Mouse (Mus musculus): ENCODE measurements around the gene Dync1i1. TPM values are rescaled to one million over a fixed set of nuclear protein-coding genes. Genes with fewer than 3 reads are reported as not detected.

The Dync1i1 gene
- total and polyA plus RNA-seq, 2 experiments from 2014 or later, result 62.1 to 64.7 TPM

GRCm38 (mm10) chr6:5832838-5833237 lies 107.4 kb downstream of the Dync1i1 start:
- H3K27me3 ChIP-seq (ENCODE audit: insufficient read depth, low read length), result no peaks in the 10 kb centered on the region
- no peaks in the 10 kb centered on the region for H3K4me1 ChIP-seq (ENCODE audit: insufficient read depth, low read length)
- 85% methylated on average over 2 of the region's 2 CpGs for WGBS
- H3K27ac ChIP-seq, result no peak overlapping the region
- no peak overlapping the region for H3K4me2 ChIP-seq (ENCODE audit: low read depth, low read length)
- no peak overlapping the region for H3K4me3 ChIP-seq (ENCODE audit: low read length)
- ATAC-seq (peak; percentile 29; the same call in 1 of the 2 replicates), DNase-seq (ENCODE audit: low spot score) (peak; percentile 29)
- no peak overlapping the region for H3K9ac ChIP-seq (replicated peaks; ENCODE audit: low read length)
- no peaks in the 10 kb centered on the region for H3K36me3 ChIP-seq (ENCODE audit: insufficient read depth, low read length)
- no peak for TF ChIP-seq CTCF (IDR thresholded peaks at IDR 0.05; ENCODE audit: low read depth)
- H3K9me3 ChIP-seq (ENCODE audit: low read length), result no peaks in the 10 kb centered on the region

GRCm38 (mm10) chr6:5842466-5842865 lies 117.0 kb downstream of the Dync1i1 start:
- ATAC-seq, result no peak

GRCm38 (mm10) chr6:5846154-5846553 lies 120.7 kb downstream of the Dync1i1 start:
- no peak for TF ChIP-seq CTCF (IDR thresholded peaks at IDR 0.05; ENCODE audit: low read depth)

More at GRCm38 (mm10) chr6:5842466-5842865, 117.0 kb downstream of the Dync1i1 start:
- Histone ChIP-seq H3K9me3 (ENCODE audit: low read length) (no peaks in the 10 kb centered on the region), H3K27me3 (ENCODE audit: insufficient read depth, low read length) (no peaks in the 10 kb centered on the region), H3K4me3 (ENCODE audit: low read length) (no peak overlapping the region), H3K27ac (no peak overlapping the region), H3K9ac (replicated peaks; ENCODE audit: low read length) (no peak overlapping the region), H3K36me3 (ENCODE audit: insufficient read depth, low read length) (no peaks in the 10 kb centered on the region), H3K4me2 (ENCODE audit: low read depth, low read length) (no peak overlapping the region), H3K4me1 (ENCODE audit: insufficient read depth, low read length) (no peaks in the 10 kb centered on the region)
- 88% methylated on average over 5 of the region's 5 CpGs for WGBS
- DNase-seq (ENCODE audit: low spot score), result no peak
- no peak for TF ChIP-seq CTCF (IDR thresholded peaks at IDR 0.05; ENCODE audit: low read depth)

GRCm38 (mm10) chr6:5854048-5854836 lies 128.8 kb downstream of the Dync1i1 start:
- no peaks in the 10 kb centered on the region for H3K4me1 ChIP-seq (ENCODE audit: insufficient read depth, low read length)
- no peaks in the 10 kb centered on the region for H3K36me3 ChIP-seq (ENCODE audit: insufficient read depth, low read length)
- no peak overlapping the region for H3K4me3 ChIP-seq (ENCODE audit: low read length)
- 90% methylated on average over 12 of the region's 12 CpGs for WGBS
- H3K27ac ChIP-seq, result no peak overlapping the region
- H3K27me3 ChIP-seq (ENCODE audit: insufficient read depth, low read length), result no peaks in the 10 kb centered on the region
- no peaks in the 10 kb centered on the region for H3K9me3 ChIP-seq (ENCODE audit: low read length)
- no peak overlapping the region for H3K9ac ChIP-seq (replicated peaks; ENCODE audit: low read length)
- ATAC-seq (no peak), DNase-seq (ENCODE audit: low spot score) (no peak)
- no peak overlapping the region for H3K4me2 ChIP-seq (ENCODE audit: low read depth, low read length)
- no peak for TF ChIP-seq CTCF (IDR thresholded peaks at IDR 0.05; ENCODE audit: low read depth)

More at GRCm38 (mm10) chr6:5846154-5846553, 120.7 kb downstream of the Dync1i1 start:
- H3K9ac ChIP-seq (replicated peaks; ENCODE audit: low read length), result no peak overlapping the region
- no peak overlapping the region for H3K4me2 ChIP-seq (ENCODE audit: low read depth, low read length)
- no peak for ATAC-seq
- H3K4me3 ChIP-seq (ENCODE audit: low read length), result no peak overlapping the region
- H3K4me1 ChIP-seq (ENCODE audit: insufficient read depth, low read length), result no peaks in the 10 kb centered on the region
- WGBS, result 97% methylated on average over 5 of the region's 5 CpGs
- no peaks in the 10 kb centered on the region for H3K27me3 ChIP-seq (ENCODE audit: insufficient read depth, low read length)
- H3K36me3 ChIP-seq (ENCODE audit: insufficient read depth, low read length), result no peaks in the 10 kb centered on the region
- no peaks in the 10 kb centered on the region for H3K9me3 ChIP-seq (ENCODE audit: low read length)
- H3K27ac ChIP-seq, result no peak overlapping the region
- DNase-seq (ENCODE audit: low spot score), result no peak

GRCm38 (mm10) chr6:5855526-5855925 lies 130.1 kb downstream of the Dync1i1 start:
- 67% methylated on average over 6 of the region's 6 CpGs for WGBS
- no peak for ATAC-seq
- Histone ChIP-seq H3K4me2 (ENCODE audit: low read depth, low read length) (no peak overlapping the region), H3K4me1 (ENCODE audit: insufficient read depth, low read length) (no peaks in the 10 kb centered on the region), H3K27me3 (ENCODE audit: insufficient read depth, low read length) (no peaks in the 10 kb centered on the region), H3K9ac (replicated peaks; ENCODE audit: low read length) (no peak overlapping the region), H3K9me3 (ENCODE audit: low read length) (no peaks in the 10 kb centered on the region), H3K4me3 (ENCODE audit: low read length) (no peak overlapping the region), H3K27ac (no peak overlapping the region), H3K36me3 (ENCODE audit: insufficient read depth, low read length) (no peaks in the 10 kb centered on the region)
- no peak for DNase-seq (ENCODE audit: low spot score)
- no peak for TF ChIP-seq CTCF (IDR thresholded peaks at IDR 0.05; ENCODE audit: low read depth)

GRCm38 (mm10) chr6:5858371-5858770 lies 132.9 kb downstream of the Dync1i1 start:
- Histone ChIP-seq H3K9me3 (ENCODE audit: low read length) (no peaks in the 10 kb centered on the region), H3K4me2 (ENCODE audit: low read depth, low read length) (peak overlapping the region; percentile 45), H3K4me1 (ENCODE audit: insufficient read depth, low read length) (no peaks in the 10 kb centered on the region), H3K36me3 (ENCODE audit: insufficient read depth, low read length) (no peaks in the 10 kb centered on the region), H3K27ac (no peak overlapping the region), H3K9ac (replicated peaks; ENCODE audit: low read length) (no peak overlapping the region), H3K27me3 (ENCODE audit: insufficient read depth, low read length) (no peaks in the 10 kb centered on the region), H3K4me3 (ENCODE audit: low read length) (no peak overlapping the region)
- ATAC-seq (no peak), DNase-seq (ENCODE audit: low spot score) (peak; percentile 85)
- 10% methylated on average over 12 of the region's 12 CpGs for WGBS
- peak; percentile 76 for TF ChIP-seq CTCF (IDR thresholded peaks at IDR 0.05; ENCODE audit: low read depth)

Measured in hindbrain, postnatal 0 days (tissue).